Mouse (Mus musculus) MEL (cell line): ENCODE measurements around the gene Ostm1.

Source experiments
- BHLHE40 ChIP-seq: IDR thresholded peaks from 2 replicates; pipeline ENCODE4 v1.6.1; 2012; ENCODE audit warnings: low read depth, mild to moderate bottlenecking, inconsistent platforms, low read length, improper control_type of control experiment, borderline replicate concordance
- CHD2 ChIP-seq: IDR thresholded peaks from 2 replicates; pipeline ENCODE4 v1.6.1; 2011; ENCODE audit warnings: low read length, improper control_type of control experiment
- CTCF ChIP-seq, 3 experiments: IDR thresholded peaks in 2 of 3; conservative IDR thresholded peaks in 1 of 3; 2 replicates each; pipeline ENCODE4 v1.5.1; 2011 to 2012; ENCODE audit warnings: low read length in 3 of 3, low read depth in 2 of 3, mild to moderate bottlenecking in 2 of 3, improper control_type of control experiment in 1 of 3, inconsistent platforms in 1 of 3, mixed read lengths in 1 of 3, moderate library complexity in 1 of 3; ENCODE audit not compliant: control insufficient read depth in 1 of 3, insufficient read depth in 1 of 3, poor library complexity in 1 of 3, severe bottlenecking in 1 of 3
- ETS1 ChIP-seq: IDR thresholded peaks from 2 replicates; pipeline ENCODE4 v1.6.1; 2012; ENCODE audit warnings: low read depth, mild to moderate bottlenecking, inconsistent platforms, low read length, improper control_type of control experiment, moderate library complexity
- HCFC1 ChIP-seq: IDR thresholded peaks from 2 replicates; pipeline ENCODE4 v1.6.1; 2012; ENCODE audit warnings: low read depth, mild to moderate bottlenecking, inconsistent platforms, low read length, improper control_type of control experiment, moderate library complexity
- MAX ChIP-seq: IDR thresholded peaks from 2 replicates; pipeline ENCODE4 v1.6.1; 2011; ENCODE audit warnings: low read length, improper control_type of control experiment
- MAZ ChIP-seq: IDR thresholded peaks from 2 replicates; pipeline ENCODE4 v1.6.1; 2012; ENCODE audit warnings: low read depth, mild to moderate bottlenecking, inconsistent platforms, low read length, improper control_type of control experiment
- MXI1 ChIP-seq: IDR thresholded peaks from 2 replicates; pipeline ENCODE4 v1.6.1; 2011; ENCODE audit warnings: mild to moderate bottlenecking, low read depth, low read length, improper control_type of control experiment
- POLR2A ChIP-seq, 2 experiments: IDR thresholded peaks; 2 replicates each; pipeline ENCODE4 v1.6.1; 2011 to 2012; ENCODE audit warnings: low read length in 2 of 2, mild to moderate bottlenecking in 2 of 2, control low read depth in 1 of 2, improper control_type of control experiment in 1 of 2, low read depth in 1 of 2, moderate library complexity in 1 of 2; ENCODE audit not compliant: control insufficient read depth in 1 of 2, insufficient read depth in 1 of 2, poor library complexity in 1 of 2
- RCOR1 ChIP-seq: IDR thresholded peaks from 2 replicates; pipeline ENCODE4 v1.6.1; 2012; ENCODE audit warnings: low read depth, mild to moderate bottlenecking, inconsistent platforms, low read length, improper control_type of control experiment
- TAL1 ChIP-seq: IDR thresholded peaks from 2 replicates; pipeline ENCODE4 v1.6.1; 2012; ENCODE audit warnings: mild to moderate bottlenecking, inconsistent platforms, low read length, moderate library complexity, mixed read lengths
- ZKSCAN1 ChIP-seq: IDR thresholded peaks from 2 replicates; pipeline ENCODE4 v1.6.1; 2012; ENCODE audit warnings: low read depth, mild to moderate bottlenecking, inconsistent platforms, low read length, improper control_type of control experiment, moderate library complexity
- ZNF384 ChIP-seq: IDR thresholded peaks from 2 replicates; pipeline ENCODE4 v1.6.1; 2012; ENCODE audit warnings: low read depth, mild to moderate bottlenecking, inconsistent platforms, low read length, improper control_type of control experiment

DNA sequence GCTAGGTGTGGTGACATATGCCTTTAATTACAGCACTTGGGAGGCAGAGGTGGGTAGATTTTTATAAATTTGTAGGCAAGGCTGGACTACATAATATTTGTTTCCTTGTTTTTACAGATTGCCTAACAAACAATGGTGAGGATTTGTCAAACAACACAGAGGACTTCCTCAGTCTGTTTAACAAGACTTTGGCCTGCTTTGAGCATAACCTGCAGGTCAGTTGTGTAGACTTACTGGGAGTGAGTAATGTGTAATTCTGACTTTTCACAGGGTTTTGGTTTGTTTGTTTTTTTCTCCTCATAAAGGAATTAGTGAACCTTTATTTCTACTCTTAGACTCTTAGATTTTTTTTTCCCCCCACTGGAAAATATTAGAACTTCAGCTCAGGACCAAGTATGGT is 109.2 kb downstream of the Ostm1 start:
- TF ChIP-seq POLR2A (IDR thresholded peaks at IDR 0.05; ENCODE audit: control insufficient read depth in 1 of 2, insufficient read depth in 1 of 2, low read depth in 1 of 2, low read length in 2 of 2, poor library complexity in 1 of 2) (no peak), CHD2 (no peak), ZNF384 (no peak), CTCF (IDR thresholded peaks at IDR 0.05 in 2 of 3, conservative IDR thresholded peaks at IDR 0.05 in 1 of 3; ENCODE audit: control insufficient read depth in 1 of 3, insufficient read depth in 1 of 3, low read depth in 2 of 3, low read length in 3 of 3, poor library complexity in 1 of 3, severe bottlenecking in 1 of 3) (no peak), ETS1 (no peak), MAX (no peak), HCFC1 (no peak), BHLHE40 (no peak), MAZ (no peak), ZKSCAN1 (no peak), RCOR1 (no peak), TAL1 (no peak), MXI1 (no peak)
